Mouse (Mus musculus) E14TG2a.4 (cell line): Measurements from ENCODE around the gene Dchs1.
"Not testable (repeated sequence)": the region's sequence is repeated elsewhere in the genome, so short reads cannot be mapped to it uniquely, and the experiment has no call there.

Experiments
- H3K27me3 ChIP-seq: 2 replicates; pipeline ENCODE4 v1.6.1; 2014; ENCODE audit warnings: low read length, control low read depth; ENCODE audit not compliant: insufficient read depth
- H3K36me3 ChIP-seq: 2 replicates; pipeline ENCODE4 v1.6.1; 2014; ENCODE audit warnings: low read length, control low read depth; ENCODE audit not compliant: insufficient read depth
- H3K4me1 ChIP-seq: replicated peaks from 2 replicates; pipeline ENCODE4 v1.6.1; 2014; ENCODE audit warnings: low read depth, low read length, control low read depth
- H3K4me3 ChIP-seq: replicated peaks from 2 replicates; pipeline ENCODE4 v1.5.1; 2014; ENCODE audit warnings: mild to moderate bottlenecking, low read length
- H3K9me3 ChIP-seq: 2 replicates; pipeline ENCODE4 v1.6.1; 2014; ENCODE audit warnings: low read length, control low read depth
- CTCF ChIP-seq: conservative IDR thresholded peaks from 2 replicates; pipeline ENCODE4 v1.5.1; 2014; ENCODE audit warnings: low read length
- NANOG ChIP-seq: IDR thresholded peaks from 2 replicates; pipeline ENCODE4 v1.6.1; 2014; ENCODE audit warnings: borderline replicate concordance, low read length, mixed read lengths
- POU5F1 ChIP-seq: IDR thresholded peaks from 2 replicates; pipeline ENCODE4 v1.6.1; 2014; ENCODE audit warnings: low read length, borderline replicate concordance

Gene Dchs1

DNA sequence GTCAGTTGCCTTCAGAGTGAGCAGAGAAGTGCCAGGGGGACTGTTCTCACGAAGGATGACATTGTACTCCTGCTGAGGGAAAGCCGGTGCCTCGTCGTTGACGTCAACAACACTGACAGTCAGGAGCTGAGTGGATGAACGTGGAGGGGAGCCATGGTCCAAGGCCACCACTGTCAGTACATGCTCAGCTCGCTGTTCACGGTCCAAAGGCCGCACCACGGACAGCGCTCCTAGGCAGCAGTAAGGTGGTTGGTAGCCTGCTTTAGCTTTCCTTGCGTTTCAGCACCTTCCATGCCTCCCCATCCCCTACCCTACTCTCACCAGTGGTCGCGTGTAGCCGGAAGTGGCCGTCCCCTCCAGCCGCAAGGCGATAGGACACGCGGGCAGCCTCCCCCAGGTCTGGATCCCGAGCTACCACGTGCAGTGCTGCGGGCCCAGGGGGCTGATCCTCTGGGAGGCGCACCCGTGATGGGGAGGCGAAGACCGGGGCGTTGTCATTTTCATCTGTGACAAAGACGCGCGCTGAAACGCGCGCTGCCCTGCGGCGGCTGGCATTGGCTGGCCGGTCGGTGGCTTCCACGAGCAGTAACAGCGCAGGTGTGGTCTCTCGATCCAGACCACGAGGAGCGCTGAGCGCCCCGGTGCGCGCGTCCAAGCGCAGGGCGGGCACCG lies 25.5 kb downstream of the Dchs1 start:
- peak overlapping the region; percentile 81 for H3K4me3 ChIP-seq
- H3K36me3 ChIP-seq: no peaks in the 10 kb centered on the region
- peaks cover 87% of the 10 kb centered on the region for H3K27me3 ChIP-seq
- no peaks in the 10 kb centered on the region for H3K9me3 ChIP-seq
- H3K4me1 ChIP-seq: peaks cover 13% of the 10 kb centered on the region
- TF ChIP-seq POU5F1 (no peak), NANOG (no peak), CTCF (no peak)

DNA sequence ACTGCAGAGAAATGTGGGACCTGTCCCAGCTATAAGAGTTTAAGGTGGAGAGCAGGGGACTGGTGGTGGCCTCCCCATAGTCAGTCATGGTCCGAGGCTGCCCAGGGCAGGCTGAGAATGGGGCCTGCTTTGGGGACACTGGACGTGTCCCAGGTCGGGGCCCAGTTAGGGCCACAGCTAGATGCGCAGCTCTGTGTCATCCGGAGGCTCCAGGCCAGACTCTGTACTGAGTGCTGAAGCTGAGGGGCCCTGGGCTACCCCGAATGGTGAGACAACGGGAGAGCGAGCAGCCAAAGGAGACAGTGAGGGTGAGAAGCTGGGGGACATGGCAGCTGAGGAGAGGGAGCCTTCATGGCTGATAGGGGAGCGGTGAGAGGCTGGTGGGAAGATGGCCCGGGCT lies 34.2 kb downstream of the Dchs1 start:
- Histone ChIP-seq H3K36me3 (peaks cover 21% of the 10 kb centered on the region), H3K4me3 (0 out of 2 replicates have a peak overlapping the region, but pooled peaks have one; percentile 68), H3K4me1 (peaks cover 26% of the 10 kb centered on the region), H3K27me3 (peaks cover 47% of the 10 kb centered on the region), H3K9me3 (no peaks in the 10 kb centered on the region)
- TF ChIP-seq POU5F1 (no peak), CTCF (no peak), NANOG (no peak)

DNA sequence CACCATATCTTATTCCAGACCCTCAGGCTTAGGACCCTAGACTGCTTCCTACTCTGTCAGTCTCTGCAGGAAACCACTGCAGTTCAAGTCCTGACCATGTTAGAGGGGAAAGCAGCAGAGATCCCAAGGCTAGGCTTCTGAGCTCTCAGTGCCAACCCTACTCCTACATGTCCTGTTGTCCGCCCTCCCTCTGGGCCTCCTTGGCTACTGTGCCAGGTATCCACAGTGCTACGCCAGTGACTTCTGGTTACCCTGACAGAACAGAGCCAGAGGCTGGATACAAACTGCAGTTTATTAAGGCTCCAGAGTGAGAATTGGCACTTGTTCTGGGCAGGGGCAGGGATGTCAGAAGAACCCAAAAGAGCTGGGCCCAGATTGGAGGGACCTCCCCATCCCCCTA lies 34.7 kb downstream of the Dchs1 start:
- H3K4me3 ChIP-seq: no peak overlapping the region
- H3K36me3 ChIP-seq: peaks cover 27% of the 10 kb centered on the region
- peaks cover 41% of the 10 kb centered on the region for H3K27me3 ChIP-seq
- H3K9me3 ChIP-seq: no peaks in the 10 kb centered on the region
- TF ChIP-seq NANOG (no peak), POU5F1 (no peak), CTCF (no peak)
- peaks cover 26% of the 10 kb centered on the region for H3K4me1 ChIP-seq

DNA sequence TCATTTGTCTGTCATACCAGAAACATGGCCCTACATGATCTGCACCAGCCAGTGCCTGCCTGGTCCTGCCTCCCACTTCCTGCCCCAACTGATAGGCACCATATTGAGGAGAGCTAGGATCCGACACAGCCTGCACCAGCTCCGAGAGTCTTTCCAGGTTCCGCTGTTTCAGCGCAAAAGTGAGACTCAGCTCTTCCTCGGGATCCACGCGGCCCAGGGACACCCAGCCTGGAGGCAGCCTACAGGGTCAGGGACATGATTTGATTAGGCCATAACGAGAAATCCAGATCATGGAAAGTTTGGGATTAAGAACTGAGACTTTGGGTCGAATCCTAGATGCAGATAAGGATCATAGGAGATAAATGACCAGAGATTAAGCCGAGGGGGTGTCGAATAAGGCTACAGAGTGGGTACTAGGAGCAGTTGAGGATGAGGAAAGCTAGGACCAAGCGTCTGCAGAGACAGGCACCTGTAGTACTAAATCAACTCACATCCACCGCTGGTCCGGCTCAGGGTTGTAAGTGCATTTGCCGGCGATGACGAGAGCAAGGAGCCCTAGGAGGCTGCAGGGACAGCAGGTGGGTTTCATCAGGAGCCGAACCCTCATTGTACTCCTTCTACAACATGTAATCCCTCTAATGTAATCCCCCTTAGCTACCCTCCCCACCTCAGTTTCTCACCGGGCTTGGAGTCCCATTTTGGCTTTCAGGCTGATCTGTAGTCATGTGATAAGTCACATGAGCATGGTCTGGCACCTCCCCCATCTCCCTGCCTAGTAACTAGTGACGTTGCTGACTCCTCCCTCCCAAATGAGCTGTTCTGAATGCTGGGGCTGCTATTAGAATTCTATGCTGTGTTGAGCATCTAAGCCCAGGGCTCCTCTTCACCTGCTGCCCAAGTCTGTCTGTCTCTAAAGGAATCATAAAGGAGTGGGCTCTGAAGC lies 35.7 kb downstream of the Dchs1 start, which contains the start of gene Tpp1:
TSS of gene Tpp1 (minus strand) at position 745 of the 943 bp plus-strand sequence.
- peaks cover 36% of the 10 kb centered on the region for H3K36me3 ChIP-seq
- no peaks in the 10 kb centered on the region for H3K9me3 ChIP-seq
- TF ChIP-seq NANOG: no peak
- TF ChIP-seq POU5F1: no peak
- no peak for TF ChIP-seq CTCF
- H3K4me3 ChIP-seq: peak within 1 kb of the TSS; percentile 89
- H3K4me1 ChIP-seq: peaks cover 26% of the 10 kb centered on the region
- peaks cover 32% of the 10 kb centered on the region for H3K27me3 ChIP-seq

DNA sequence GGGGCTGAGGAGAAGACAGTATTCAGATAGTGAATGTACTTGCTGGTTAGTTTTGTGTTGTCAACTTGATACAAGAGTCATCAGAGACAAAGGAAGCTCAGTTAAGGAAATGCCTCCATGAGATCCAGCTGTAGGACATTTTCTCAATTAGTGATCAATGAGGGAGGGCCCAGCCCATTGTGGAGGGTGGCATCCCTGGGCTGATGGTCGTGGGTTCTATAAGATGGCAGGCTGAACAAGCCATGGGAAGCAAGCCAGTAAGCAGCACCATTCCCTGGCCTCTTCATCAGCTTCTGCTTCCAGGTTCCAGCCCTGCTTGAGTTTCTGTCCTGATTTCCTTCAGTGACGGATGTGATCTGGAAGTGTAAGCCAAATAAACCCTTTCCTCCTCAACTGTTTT lies 39.7 kb downstream of the Dchs1 start:
- Histone ChIP-seq H3K27me3 (no peaks in the 10 kb centered on the region), H3K36me3 (peaks cover 54% of the 10 kb centered on the region), H3K4me1 (peaks cover 27% of the 10 kb centered on the region), H3K9me3 (no peaks in the 10 kb centered on the region), H3K4me3 (no peak overlapping the region)
- no peak for TF ChIP-seq NANOG
- TF ChIP-seq POU5F1: no peak
- TF ChIP-seq CTCF: no peak

DNA sequence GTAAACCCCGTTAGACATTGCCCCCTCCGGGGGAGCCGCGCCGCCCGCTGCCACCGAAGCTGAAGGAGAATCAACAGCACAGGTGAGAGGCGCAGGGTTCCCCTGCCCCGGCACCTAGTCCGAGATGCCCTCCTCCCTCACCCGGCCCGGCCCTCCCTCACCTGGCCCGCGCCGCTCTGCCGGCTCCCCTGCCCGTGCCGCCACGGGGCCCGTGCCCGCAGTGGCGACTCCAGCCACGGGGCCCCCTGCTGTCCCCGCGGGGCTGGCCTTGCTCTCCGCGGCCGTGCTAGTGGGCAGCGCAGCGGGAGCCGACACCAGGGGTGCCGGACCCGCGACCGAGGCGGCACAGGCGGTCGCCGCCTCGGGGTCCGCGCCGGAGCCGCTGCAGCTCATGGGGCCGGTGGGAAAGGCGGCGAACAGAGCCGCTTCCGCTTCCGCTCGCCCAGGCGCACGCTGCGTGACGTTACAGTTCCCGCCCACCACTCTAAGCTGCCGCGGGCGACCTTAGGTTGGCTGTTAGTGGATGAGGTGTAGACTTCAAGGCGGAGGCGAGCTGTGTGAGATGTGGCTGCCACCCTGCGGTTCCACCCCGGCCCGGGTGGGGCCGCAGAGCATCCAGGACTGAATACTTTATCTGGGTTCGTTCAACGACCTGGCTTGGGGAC lies 43.4 kb downstream of the Dchs1 start, which contains the start of gene Taf10:
TSS of gene Taf10 (minus strand) at position 436 of the 665 bp plus-strand sequence.
- TF ChIP-seq CTCF (no peak), POU5F1 (no peak), NANOG (no peak)
- H3K27me3 ChIP-seq: no peaks in the 10 kb centered on the region
- H3K36me3 ChIP-seq: peaks cover 74% of the 10 kb centered on the region
- no peaks in the 10 kb centered on the region for H3K9me3 ChIP-seq
- H3K4me1 ChIP-seq: peaks cover 36% of the 10 kb centered on the region
- H3K4me3 ChIP-seq: peak within 1 kb of the TSS; percentile 95

DNA sequence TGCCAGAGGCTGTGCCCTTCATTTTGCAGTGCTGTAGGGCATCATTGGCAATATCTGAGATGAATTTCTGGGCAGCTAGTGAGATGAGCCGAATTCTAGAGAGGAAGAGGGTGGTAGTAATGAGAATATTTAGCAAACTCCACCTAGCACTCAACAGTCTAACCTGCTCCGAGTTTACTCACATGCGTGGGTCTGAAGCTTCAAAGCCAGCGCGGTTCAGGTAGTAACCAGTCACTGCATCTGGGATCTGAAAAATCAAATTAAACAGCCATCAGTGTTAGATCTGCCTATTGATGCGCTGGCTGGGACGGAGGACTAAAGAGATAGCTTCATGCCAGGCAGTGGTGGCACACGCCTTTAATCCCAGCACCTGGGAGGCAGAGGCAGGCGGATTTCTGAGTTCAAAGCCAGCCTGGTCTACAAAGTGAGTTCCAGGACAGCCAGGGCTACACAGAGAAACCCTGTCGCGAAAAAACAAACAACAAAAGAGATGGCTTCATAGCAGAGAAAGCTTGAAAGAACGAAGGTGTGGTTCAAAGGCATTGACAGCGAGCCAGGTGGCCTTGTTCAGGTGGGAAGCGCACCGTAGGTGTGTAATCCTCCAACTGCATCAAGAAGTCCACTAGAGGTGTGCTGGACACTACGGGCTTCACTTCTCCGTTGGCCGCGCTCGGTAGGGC lies 44.1 kb downstream of the Dchs1 start:
- not testable (repeated sequence) for H3K27me3 ChIP-seq, H3K9me3 ChIP-seq
- Histone ChIP-seq H3K4me1 (peaks cover 43% of the 10 kb centered on the region), H3K4me3 (peak overlapping the region; percentile 95), H3K36me3 (peaks cover 67% of the 10 kb centered on the region)

DNA sequence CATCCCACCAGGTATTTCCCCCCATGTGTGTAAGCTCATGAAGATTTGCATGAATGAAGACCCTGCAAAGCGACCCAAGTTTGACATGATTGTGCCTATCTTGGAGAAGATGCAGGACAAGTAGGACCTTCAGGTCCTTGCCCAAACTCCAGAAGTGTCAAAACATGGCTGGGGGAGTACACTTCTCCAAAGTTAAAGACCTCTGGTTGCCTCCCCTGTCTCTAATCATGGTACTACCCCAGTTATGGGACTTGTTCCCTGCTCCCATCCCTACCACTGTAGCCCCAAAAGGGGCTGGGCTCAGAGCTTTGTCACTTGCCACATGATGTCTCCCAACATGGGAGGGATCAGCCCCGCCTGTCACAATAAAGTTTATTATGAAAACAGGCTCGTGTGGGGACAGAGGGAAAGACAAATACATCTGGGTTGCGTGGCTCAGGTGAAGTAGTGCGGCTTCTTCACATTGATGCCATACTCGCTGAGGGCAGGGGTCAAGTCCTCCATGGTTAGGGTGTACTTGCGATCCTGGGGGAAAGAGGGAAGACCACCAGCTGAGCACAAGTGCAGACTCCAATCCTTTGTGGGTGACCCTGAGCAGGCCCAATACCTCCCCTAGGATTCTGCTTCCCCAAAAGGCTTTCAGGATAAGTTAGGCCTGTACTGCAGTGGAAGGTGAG lies 44.8 kb downstream of the Dchs1 start:
- Histone ChIP-seq H3K36me3 (peaks cover 60% of the 10 kb centered on the region), H3K4me3 (peak overlapping the region; percentile 95)
- not testable (repeated sequence) for H3K9me3 ChIP-seq

More for the DNA sequence above, 44.8 kb downstream of the Dchs1 start:
- H3K4me1 ChIP-seq: peaks cover 46% of the 10 kb centered on the region
- H3K27me3 ChIP-seq: not testable (repeated sequence)
